In genomic region chr16:27002714-27003113, GRCm38 (mm10) we compare ENCODE assay signal across 25 mouse cellular contexts. TPM values are rescaled to one million over a fixed set of nuclear protein-coding genes. Genes with fewer than 3 reads are reported as not detected.
DNase-seq lines count a peak whose midpoint lies in the region; TF ChIP-seq lines count a peak whose summit lies in the region.
"Had no signal": no experiment of that assay in that cellular context is flagged by ENCODE, and none has a peak within 500 bp of the region (broad histone marks: within the 10 kb centered on the region; RNA-seq: fewer than 3 reads in every experiment).

No protein-coding gene starts in this region.

- no peaks in the 10 kb centered on the region for H3K9me3 ChIP-seq in MEL (replicated peaks; ENCODE audit: insufficient read depth, low read length)
- H3K9me3 ChIP-seq: embryonic facial prominence, embryonic 12.5 days; forebrain, embryonic 13.5 days; forebrain, embryonic 15.5 days; G1E had no signal

- H3K4me1 ChIP-seq in MEL (ENCODE audit: control insufficient read depth in 1 of 2, insufficient read depth in 2 of 2, low read length in 2 of 2): no peaks in the 10 kb centered on the region
- no peaks in the 10 kb centered on the region for H3K4me1 ChIP-seq in thymus, adult 2 months (replicated peaks; ENCODE audit: control insufficient read depth, insufficient read depth, low read length)
- H3K4me1 ChIP-seq: embryonic facial prominence, embryonic 10.5 days; embryonic facial prominence, embryonic 12.5 days had no signal

- no peak for DNase-seq in layer of hippocampus, adult 2 months (ENCODE audit: low spot score in 2 of 2)
- DNase-seq in layer of hippocampus, postnatal 25 days (ENCODE audit: extremely low spot score in 1 of 2, low spot score in 1 of 2): no peak
- DNase-seq in MEL (ENCODE audit: low read depth, low spot score) (no peak), R1 (ENCODE audit: low read depth, low spot score) (peak; percentile 21), liver (no peak)
- DNase-seq in thymus, adult 2 months: no peak
- no peak for DNase-seq in natural killer cell, adult 2 months (ENCODE audit: low spot score in 2 of 2)
- DNase-seq: adrenal gland, adult 8-10 months; adrenal gland, postnatal 14 days; adrenal gland, postnatal 36 days; B cell, adult 2 months; cerebellum, adult 11-12 months; cerebellum, adult 2 months; cerebellum, adult 9-10 months; cerebellum, postnatal 10 days; cerebellum, postnatal 25 days; forebrain, postnatal 0 days had no signal

- no peaks in the 10 kb centered on the region for H3K36me3 ChIP-seq in MEL (ENCODE audit: control insufficient read depth in 1 of 2, insufficient read depth in 2 of 2, low read length in 2 of 2)
- H3K36me3 ChIP-seq in thymus, adult 2 months (ENCODE audit: control insufficient read depth, insufficient read depth, low read length): no peaks in the 10 kb centered on the region
- H3K36me3 ChIP-seq: embryonic facial prominence, embryonic 10.5 days; embryonic facial prominence, embryonic 12.5 days; forebrain, embryonic 15.5 days; G1E had no signal

- no peak overlapping the region for H3K27ac ChIP-seq in layer of hippocampus, adult 2 months
- no peak overlapping the region for H3K27ac ChIP-seq in MEL (ENCODE audit: control insufficient read depth, low read depth, low read length)
- no peak overlapping the region for H3K27ac ChIP-seq in thymus, adult 2 months (ENCODE audit: control insufficient read depth, insufficient read depth, low read length)
- H3K27ac ChIP-seq: embryonic facial prominence, embryonic 10.5 days; embryonic facial prominence, embryonic 12.5 days; forebrain, embryonic 13.5 days; forebrain, embryonic 15.5 days had no signal

- H3K9ac ChIP-seq in MEL (ENCODE audit: control insufficient read depth, low read depth, low read length, poor library complexity, severe bottlenecking): no peak overlapping the region
- H3K9ac ChIP-seq: embryonic facial prominence, embryonic 12.5 days; forebrain, embryonic 13.5 days; forebrain, embryonic 15.5 days; forebrain, postnatal 0 days had no signal

- no peaks in the 10 kb centered on the region for H3K27me3 ChIP-seq in MEL (ENCODE audit: control insufficient read depth in 1 of 2, insufficient read depth in 2 of 2, low read length in 2 of 2)
- H3K27me3 ChIP-seq in thymus, adult 2 months (ENCODE audit: control insufficient read depth, insufficient read depth, low read length): no peaks in the 10 kb centered on the region
- H3K27me3 ChIP-seq: embryonic facial prominence, embryonic 12.5 days had no signal

- WGBS in thymus, adult 2 months: 85% methylated on average over 1 of the region's 1 CpGs

- TF ChIP-seq POLR2A in MEL (IDR thresholded peaks at IDR 0.05; ENCODE audit: control insufficient read depth in 1 of 2, insufficient read depth in 1 of 2, low read depth in 1 of 2, low read length in 2 of 2, poor library complexity in 1 of 2): no peak
- no peak for TF ChIP-seq POLR2A in thymus, adult 2 months (IDR thresholded peaks at IDR 0.05; ENCODE audit: control insufficient read depth, extremely low read depth, insufficient read depth, low read length, poor library complexity)

- TF ChIP-seq RAD21 in MEL (IDR thresholded peaks at IDR 0.05; ENCODE audit: low read depth, low read length): peak; percentile 7

- no peaks in the 10 kb centered on the region for H3K79me2 ChIP-seq in MEL (ENCODE audit: control insufficient read depth, insufficient read depth, low read length, poor library complexity)

- TF ChIP-seq CTCF in layer of hippocampus, adult 2 months (conservative IDR thresholded peaks at IDR 0.05): peak; percentile 30
- TF ChIP-seq CTCF in MEL (IDR thresholded peaks at IDR 0.05 in 2 of 3, conservative IDR thresholded peaks at IDR 0.05 in 1 of 3; ENCODE audit: control insufficient read depth in 1 of 3, insufficient read depth in 1 of 3, low read depth in 2 of 3, low read length in 3 of 3, poor library complexity in 1 of 3, severe bottlenecking in 1 of 3): peak in 1 of 3 experiments; percentile 36; a peak in 2 of 6 replicates
- TF ChIP-seq CTCF in thymus, adult 2 months (IDR thresholded peaks at IDR 0.05; ENCODE audit: borderline replicate concordance, control insufficient read depth, extremely low read depth, insufficient read depth, low read length, poor library complexity): no peak

- H3K4me3 ChIP-seq in layer of hippocampus, adult 2 months: no peak overlapping the region
- no peak overlapping the region for H3K4me3 ChIP-seq in MEL (ENCODE audit: control insufficient read depth in 1 of 2, insufficient read depth in 1 of 2, low read depth in 2 of 2, low read length in 2 of 2)
- H3K4me3 ChIP-seq in thymus, adult 2 months (ENCODE audit: control insufficient read depth, insufficient read depth, low read length): no peak overlapping the region
- H3K4me3 ChIP-seq: embryonic facial prominence, embryonic 10.5 days; embryonic facial prominence, embryonic 12.5 days; forebrain, embryonic 13.5 days; forebrain, embryonic 15.5 days had no signal

- TF ChIP-seq EP300 in MEL (IDR thresholded peaks at IDR 0.05; ENCODE audit: low read depth in 1 of 2, low read length in 2 of 2): no peak

TF ChIP-seq in MEL, 35 proteins besides CTCF, POLR2A, EP300 and RAD21:
- peak; percentile 9; the same call in 1 of the 2 replicates for TF ChIP-seq ZC3H11A (IDR thresholded peaks at IDR 0.05; ENCODE audit: low read depth, low read length)
- no peak for TF ChIP-seq GABPA (IDR thresholded peaks at IDR 0.05; ENCODE audit: low read depth, low read length)
- TF ChIP-seq SMC3 (IDR thresholded peaks at IDR 0.05; ENCODE audit: low read depth, low read length): peak; percentile 53

RNA-seq across cellular contexts. Expression of gene Gmnc, which starts 11.3 kb away (rescaled TPM):
- total RNA-seq in layer of hippocampus, adult 2 months (2021): 1 to 10 TPM; 2.3 to 3.8 TPM
- 1 to 10 TPM; 2.2 to 3.4 TPM for total RNA-seq in layer of hippocampus, postnatal 25 days (2021)
- not detected in 2 replicates for total RNA-seq in MEL (2012; rRNA removed)
- not detected for polyA plus RNA-seq in MEL (2012; ENCODE audit: insufficient read depth in 1 of 2, insufficient read length in 2 of 2, low read depth in 1 of 2, low replicate concordance in 2 of 2, missing spikeins in 1 of 2)
- polyA plus RNA-seq in thymus, adult 2 months (2012; rRNA removed): 0.06 and 0.07 TPM in 2 replicates
- total RNA-seq: adrenal gland, adult 18-20 months; adrenal gland, adult 8-10 months; adrenal gland, postnatal 14 days; adrenal gland, postnatal 36 days had no signal
- polyA plus RNA-seq: activated CD4-positive, CD25-positive, alpha-beta regulatory T cell, adult 4 months; CD4-positive, CD25-positive, alpha-beta regulatory T cell, adult 4 months; G1E had no signal
